Mouse (Mus musculus): Measurements from ENCODE around the gene Rab5b. TPM values are rescaled to one million over a fixed set of nuclear protein-coding genes. Genes with fewer than 3 reads are reported as not detected.
"Not testable (repeated sequence)": the region's sequence is repeated elsewhere in the genome, so short reads cannot be mapped to it uniquely, and the experiment has no call there.

Rab5b gene
- polyA plus RNA-seq, 1 experiment from 2014 or later: 60.4 TPM

GRCm38 (mm10) chr10:128725466-128725865, 29.4 kb upstream of the Rab5b start:
- not testable (repeated sequence) for H3K9ac ChIP-seq; H3K4me1 ChIP-seq; H3K27ac ChIP-seq (replicated peaks); ATAC-seq (ENCODE audit: extremely low read depth, insufficient number of reproducible peaks, low FRiP score, low TSS enrichment); H3K4me3 ChIP-seq; H3K9me3 ChIP-seq; H3K27me3 ChIP-seq (replicated peaks); H3K36me3 ChIP-seq; H3K4me2 ChIP-seq
- WGBS: 88% methylated on average over 3 of the region's 4 CpGs

- Histone ChIP-seq H3K9me3 (no peaks in the 10 kb centered on the region), H3K9ac (no peak overlapping the region), H3K4me1 (no peaks in the 10 kb centered on the region), H3K27me3 (replicated peaks) (no peaks in the 10 kb centered on the region), H3K4me2 (no peak overlapping the region), H3K27ac (replicated peaks) (no peak overlapping the region), H3K36me3 (no peaks in the 10 kb centered on the region), H3K4me3 (no peak overlapping the region)
- ATAC-seq (ENCODE audit: extremely low read depth, insufficient number of reproducible peaks, low FRiP score, low TSS enrichment): no peak
- WGBS: 79% methylated on average over 19 of the region's 19 CpGs
Observed at GRCm38 (mm10) chr10:128715559-128716537, 19.8 kb upstream of the Rab5b start.

DNA sequence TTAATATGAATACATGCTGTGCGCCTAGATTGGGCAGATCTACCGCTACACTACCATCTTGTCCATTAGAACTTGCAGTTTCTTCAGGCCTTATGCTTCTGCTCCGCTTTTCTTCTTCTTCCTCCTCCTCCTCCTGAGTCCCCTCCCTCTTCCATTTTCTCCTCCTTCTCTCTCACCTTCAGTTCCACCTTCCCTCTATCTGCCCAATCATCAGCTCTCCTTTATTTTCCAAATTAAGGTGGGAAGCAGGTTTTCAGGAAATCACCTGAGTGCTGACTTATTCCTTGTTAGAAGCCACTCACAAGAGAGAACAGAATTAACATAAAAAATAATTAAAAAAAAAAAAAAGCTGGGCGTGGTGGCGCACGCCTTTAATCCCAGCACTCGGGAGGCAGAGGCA, 15.3 kb upstream of the Rab5b start:
- not testable (repeated sequence) for H3K9me3 ChIP-seq; H3K36me3 ChIP-seq; H3K27me3 ChIP-seq (replicated peaks); ATAC-seq (ENCODE audit: extremely low read depth, insufficient number of reproducible peaks, low FRiP score, low TSS enrichment); H3K4me3 ChIP-seq; H3K4me1 ChIP-seq; H3K27ac ChIP-seq (replicated peaks); H3K4me2 ChIP-seq; H3K9ac ChIP-seq
- WGBS: 90% methylated on average over 7 of the region's 7 CpGs

GRCm38 (mm10) chr10:128705317-128705693, 9.2 kb upstream of the Rab5b start:
- H3K36me3 ChIP-seq: peaks cover 32% of the 10 kb centered on the region
- H3K27ac ChIP-seq (replicated peaks): peak overlapping the region; percentile 73
- H3K9me3 ChIP-seq: no peaks in the 10 kb centered on the region
- ATAC-seq (ENCODE audit: extremely low read depth, insufficient number of reproducible peaks, low FRiP score, low TSS enrichment): no peak
- no peaks in the 10 kb centered on the region for H3K27me3 ChIP-seq (replicated peaks)
- peaks cover 31% of the 10 kb centered on the region for H3K4me1 ChIP-seq
- H3K4me3 ChIP-seq: peak overlapping the region; percentile 93
- H3K9ac ChIP-seq: peak overlapping the region; percentile 81
- peak overlapping the region; percentile 74 for H3K4me2 ChIP-seq
- 11% methylated on average over 11 of the region's 11 CpGs for WGBS

GRCm38 (mm10) chr10:128704491-128705316, 8.6 kb upstream of the Rab5b start, which contains the start of gene Cdk2:
Cdk2 (minus strand) TSS chr10:128705031.
- H3K27me3 ChIP-seq (replicated peaks): no peaks in the 10 kb centered on the region
- H3K27ac ChIP-seq (replicated peaks): peak within 1 kb of the TSS; percentile 98
- peak within 1 kb of the TSS; percentile 74 for H3K4me2 ChIP-seq
- under 1% methylated on average over 61 of the region's 62 CpGs for WGBS
- peaks cover 38% of the 10 kb centered on the region for H3K36me3 ChIP-seq
- H3K9me3 ChIP-seq: no peaks in the 10 kb centered on the region
- H3K9ac ChIP-seq: peak within 1 kb of the TSS; percentile 91
- peak within 1 kb of the TSS; percentile 93 for H3K4me3 ChIP-seq
- peak; percentile 91 for ATAC-seq (ENCODE audit: extremely low read depth, insufficient number of reproducible peaks, low FRiP score, low TSS enrichment)
- peaks cover 37% of the 10 kb centered on the region for H3K4me1 ChIP-seq

GRCm38 (mm10) chr10:128703895-128704294, 7.8 kb upstream of the Rab5b start, which contains the start of gene Pmel:
Pmel (plus strand) TSS chr10:128704195.
- 21% methylated on average over 4 of the region's 4 CpGs for WGBS
- H3K27ac ChIP-seq (replicated peaks): peak within 1 kb of the TSS; percentile 98
- no peaks in the 10 kb centered on the region for H3K9me3 ChIP-seq
- H3K4me2 ChIP-seq: peak within 1 kb of the TSS; percentile 74
- peaks cover 46% of the 10 kb centered on the region for H3K36me3 ChIP-seq
- ATAC-seq (ENCODE audit: extremely low read depth, insufficient number of reproducible peaks, low FRiP score, low TSS enrichment): no peak
- H3K4me1 ChIP-seq: peaks cover 45% of the 10 kb centered on the region
- H3K4me3 ChIP-seq: peak within 1 kb of the TSS; percentile 93
- H3K27me3 ChIP-seq (replicated peaks): no peaks in the 10 kb centered on the region
- H3K9ac ChIP-seq: peak within 1 kb of the TSS; percentile 91

GRCm38 (mm10) chr10:128702328-128703007, 6.4 kb upstream of the Rab5b start:
- Histone ChIP-seq H3K36me3 (peaks cover 57% of the 10 kb centered on the region), H3K4me3 (no peak overlapping the region), H3K27me3 (replicated peaks) (no peaks in the 10 kb centered on the region), H3K9me3 (no peaks in the 10 kb centered on the region), H3K4me1 (peaks cover 51% of the 10 kb centered on the region), H3K4me2 (peak overlapping the region; percentile 74; the same call in 1 of the 2 replicates), H3K9ac (peak overlapping the region; percentile 65), H3K27ac (replicated peaks) (0 out of 2 replicates have a peak overlapping the region, but pooled peaks have one; percentile 21)
- no peak for ATAC-seq (ENCODE audit: extremely low read depth, insufficient number of reproducible peaks, low FRiP score, low TSS enrichment)
- WGBS: 50% methylated on average over 6 of the region's 6 CpGs

DNA sequence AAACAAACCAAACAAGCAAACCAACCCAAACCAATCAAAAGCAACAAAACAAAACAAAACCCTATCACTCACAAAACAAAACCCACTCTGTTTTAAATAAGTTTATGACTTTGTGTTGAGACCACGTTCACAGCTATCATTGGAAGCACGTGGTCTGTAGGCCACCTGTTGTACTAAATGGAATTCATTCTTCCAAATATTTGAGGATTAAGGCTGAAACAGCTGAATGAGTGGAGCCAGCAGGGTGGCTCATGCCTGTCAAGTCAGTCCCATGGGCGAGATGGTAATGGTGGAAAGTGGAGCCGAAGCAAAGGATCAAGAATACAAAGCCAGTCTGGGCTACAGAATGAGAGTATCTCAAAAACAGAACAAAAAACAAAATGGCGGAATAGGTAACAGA, 4.6 kb upstream of the Rab5b start:
- Histone ChIP-seq H3K27ac (replicated peaks) (no peak overlapping the region), H3K4me3 (no peak overlapping the region), H3K27me3 (replicated peaks) (no peaks in the 10 kb centered on the region), H3K9ac (no peak overlapping the region), H3K4me1 (peaks cover 52% of the 10 kb centered on the region), H3K9me3 (no peaks in the 10 kb centered on the region), H3K4me2 (no peak overlapping the region), H3K36me3 (peaks cover 59% of the 10 kb centered on the region)
- WGBS: 89% methylated on average over 5 of the region's 5 CpGs
- ATAC-seq (ENCODE audit: extremely low read depth, insufficient number of reproducible peaks, low FRiP score, low TSS enrichment): no peak

DNA sequence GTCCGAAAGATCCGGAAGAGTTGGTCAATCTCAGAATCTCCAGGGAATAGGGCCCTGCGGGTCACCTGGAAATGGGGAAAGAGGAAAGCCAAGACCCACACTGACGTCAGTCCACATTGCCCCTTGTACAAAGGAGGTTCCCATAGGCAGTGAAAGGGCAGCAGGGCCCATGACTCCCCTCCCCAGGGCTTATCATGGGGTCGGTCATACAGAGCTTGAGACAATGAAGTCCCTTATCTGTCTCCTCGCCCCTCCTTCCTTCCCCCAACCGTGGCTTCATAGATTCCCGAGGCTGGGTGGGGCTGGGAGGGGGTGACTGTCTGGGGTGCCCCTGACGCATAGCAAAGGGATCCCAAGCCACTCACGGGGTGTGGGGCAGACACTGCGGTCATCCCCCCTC, 3.5 kb upstream of the Rab5b start:
- ATAC-seq (ENCODE audit: extremely low read depth, insufficient number of reproducible peaks, low FRiP score, low TSS enrichment): no peak
- H3K4me1 ChIP-seq: peaks cover 53% of the 10 kb centered on the region
- 48% methylated on average over 11 of the region's 11 CpGs for WGBS
- peaks cover 59% of the 10 kb centered on the region for H3K36me3 ChIP-seq
- no peaks in the 10 kb centered on the region for H3K9me3 ChIP-seq
- H3K4me2 ChIP-seq: peak overlapping the region; percentile 22
- no peak overlapping the region for H3K4me3 ChIP-seq
- no peaks in the 10 kb centered on the region for H3K27me3 ChIP-seq (replicated peaks)
- peak overlapping the region; percentile 72 for H3K27ac ChIP-seq (replicated peaks)
- peak overlapping the region; percentile 55; the same call in 1 of the 2 replicates for H3K9ac ChIP-seq

- Histone ChIP-seq H3K4me1 (peaks cover 56% of the 10 kb centered on the region), H3K27me3 (replicated peaks) (no peaks in the 10 kb centered on the region), H3K4me3 (no peak overlapping the region), H3K36me3 (peaks cover 59% of the 10 kb centered on the region), H3K9ac (peak overlapping the region; percentile 55), H3K9me3 (no peaks in the 10 kb centered on the region), H3K4me2 (0 out of 2 replicates have a peak overlapping the region, but pooled peaks have one; percentile 22), H3K27ac (replicated peaks) (peak overlapping the region; percentile 72)
- WGBS: 79% methylated on average over 5 of the region's 5 CpGs
- no peak for ATAC-seq (ENCODE audit: extremely low read depth, insufficient number of reproducible peaks, low FRiP score, low TSS enrichment)
Observed at GRCm38 (mm10) chr10:128699006-128699405, 2.9 kb upstream of the Rab5b start.

Data from heart, embryonic 13.5 days (tissue).